Mouse (Mus musculus) liver, embryonic 16.5 days (tissue): ENCODE measurements around the gene Polr2j. TPM values are rescaled to one million over a fixed set of nuclear protein-coding genes. Genes with fewer than 3 reads are reported as not detected.

Source experiments
- ATAC-seq: fragments of 200-750 bp; cut with Nextera tagmentation; 2 replicates; pipeline ENCODE4 v1.8.0; 2017; ENCODE audit warnings: low read depth, mild to moderate bottlenecking, moderate number of reproducible peaks, moderate library complexity
- H3K27ac ChIP-seq: fragments of 300-500 bp; sonication (generic); 2 replicates; pipeline ENCODE4 v1.5.1; 2014; ENCODE audit warnings: mild to moderate bottlenecking, low read length
- H3K27me3 ChIP-seq: fragments of 300-500 bp; sonication (generic); 2 replicates; pipeline ENCODE4 v1.6.1; 2014; ENCODE audit warnings: low read depth, low read length, mixed read lengths; ENCODE audit not compliant: control insufficient read depth, insufficient read depth
- H3K36me3 ChIP-seq: fragments of 300-500 bp; sonication (generic); 2 replicates; pipeline ENCODE4 v1.6.1; 2014; ENCODE audit warnings: mild to moderate bottlenecking; ENCODE audit not compliant: control insufficient read depth, insufficient read depth
- H3K4me1 ChIP-seq: fragments of 300-500 bp; sonication (generic); 2 replicates; pipeline ENCODE4 v1.6.1; 2014; ENCODE audit warnings: low read depth, low read length, mixed read lengths; ENCODE audit not compliant: control insufficient read depth
- H3K4me2 ChIP-seq: fragments of 300-500 bp; sonication (generic); 2 replicates; pipeline ENCODE4 v1.6.1; 2014; ENCODE audit warnings: low read depth, low read length, mixed read lengths
- H3K4me3 ChIP-seq: fragments of 300-500 bp; sonication (generic); 2 replicates; pipeline ENCODE4 v1.5.1; 2014; ENCODE audit warnings: low read depth, mild to moderate bottlenecking, low read length
- H3K9ac ChIP-seq: fragments of 300-500 bp; sonication (generic); 2 replicates; pipeline ENCODE4 v1.6.1; 2014; ENCODE audit warnings: low read depth, low read length
- H3K9me3 ChIP-seq: fragments of 300-500 bp; sonication (generic); replicated peaks from 2 replicates; pipeline ENCODE4 v1.6.1; 2016; ENCODE audit warnings: low read length; ENCODE audit not compliant: control insufficient read depth
- WGBS: fragments of 180-500 bp; shearing (Covaris S2); extraction: QIAGEN DNeasy Blood & Tissue Kit; methylation state at CpG from one replicate; pipeline ENCODE4 v1.1.7; 2014; ENCODE audit not compliant: insufficient replicate concordance; 5-methylcytosine and 5-hydroxymethylcytosine counted together
- polyA plus RNA-seq: library from polyadenylated mRNA; unstranded; fragments of >200 nt; fragmentation: Nextera tagmentation; extraction: Ambion mirVana; gene quantifications from 2 replicates; pipeline ENCODE4 v1.2.1, GENCODE M21; 2015

Gene Polr2j
- polyA plus RNA-seq, 1 experiment from 2014 or later: 104 TPM

GRCm38 (mm10) chr5:136136292-136136990, 20.0 kb downstream of the Polr2j start:
- no peaks in the 10 kb centered on the region for H3K9me3 ChIP-seq
- H3K27ac ChIP-seq: peak overlapping the region; percentile 87
- WGBS: 3% methylated on average over 20 of the region's 20 CpGs
- peak; percentile 0; the same call in 1 of the 2 replicates for ATAC-seq
- H3K36me3 ChIP-seq: peaks cover 37% of the 10 kb centered on the region
- H3K4me2 ChIP-seq: peak overlapping the region; percentile 57
- peak overlapping the region; percentile 91 for H3K4me3 ChIP-seq
- no peaks in the 10 kb centered on the region for H3K27me3 ChIP-seq
- peaks cover 24% of the 10 kb centered on the region for H3K4me1 ChIP-seq
- H3K9ac ChIP-seq: peak overlapping the region; percentile 71

GRCm38 (mm10) chr5:136137658-136138274, 21.3 kb downstream of the Polr2j start:
- Histone ChIP-seq H3K27me3 (no peaks in the 10 kb centered on the region), H3K4me2 (peak overlapping the region; percentile 57), H3K4me3 (peak overlapping the region; percentile 91), H3K27ac (peak overlapping the region; percentile 87), H3K4me1 (peaks cover 24% of the 10 kb centered on the region), H3K9me3 (no peaks in the 10 kb centered on the region), H3K36me3 (peaks cover 36% of the 10 kb centered on the region), H3K9ac (0 out of 2 replicates have a peak overlapping the region, but pooled peaks have one; percentile 71)
- peak; percentile 17; the same call in 1 of the 2 replicates for ATAC-seq
- WGBS: 41% methylated on average over 13 of the region's 13 CpGs

- no peak for ATAC-seq
- Histone ChIP-seq H3K4me2 (no peak overlapping the region), H3K9me3 (no peaks in the 10 kb centered on the region), H3K27ac (peak overlapping the region; percentile 45), H3K36me3 (peaks cover 28% of the 10 kb centered on the region), H3K9ac (no peak overlapping the region), H3K4me3 (no peak overlapping the region), H3K4me1 (peaks cover 24% of the 10 kb centered on the region), H3K27me3 (no peaks in the 10 kb centered on the region)
- WGBS: 65% methylated on average over 13 of the region's 13 CpGs
Observed at GRCm38 (mm10) chr5:136139393-136139792, 23.0 kb downstream of the Polr2j start.

GRCm38 (mm10) chr5:136140057-136140482, 23.6 kb downstream of the Polr2j start:
- Histone ChIP-seq H3K4me2 (no peak overlapping the region), H3K9ac (no peak overlapping the region), H3K27ac (peak overlapping the region; percentile 45; the same call in 1 of the 2 replicates), H3K4me1 (peaks cover 18% of the 10 kb centered on the region), H3K9me3 (no peaks in the 10 kb centered on the region), H3K4me3 (no peak overlapping the region), H3K27me3 (no peaks in the 10 kb centered on the region), H3K36me3 (peaks cover 28% of the 10 kb centered on the region)
- no peak for ATAC-seq
- 81% methylated on average over 10 of the region's 10 CpGs for WGBS

GRCm38 (mm10) chr5:136142746-136143145, 26.3 kb downstream of the Polr2j start:
- ATAC-seq: no peak
- H3K4me3 ChIP-seq: no peak overlapping the region
- H3K4me1 ChIP-seq: peaks cover 6% of the 10 kb centered on the region
- H3K27ac ChIP-seq: no peak overlapping the region
- H3K9me3 ChIP-seq: no peaks in the 10 kb centered on the region
- peaks cover 28% of the 10 kb centered on the region for H3K36me3 ChIP-seq
- H3K27me3 ChIP-seq: no peaks in the 10 kb centered on the region
- H3K4me2 ChIP-seq: no peak overlapping the region
- no peak overlapping the region for H3K9ac ChIP-seq
- 76% methylated on average over 5 of the region's 5 CpGs for WGBS

- no peaks in the 10 kb centered on the region for H3K27me3 ChIP-seq
- ATAC-seq: no peak
- peaks cover under 1% of the 10 kb centered on the region for H3K4me1 ChIP-seq
- 80% methylated on average over 6 of the region's 6 CpGs for WGBS
- no peak overlapping the region for H3K9ac ChIP-seq
- no peak overlapping the region for H3K4me2 ChIP-seq
- H3K9me3 ChIP-seq: no peaks in the 10 kb centered on the region
- H3K4me3 ChIP-seq: no peak overlapping the region
- peaks cover 28% of the 10 kb centered on the region for H3K36me3 ChIP-seq
- no peak overlapping the region for H3K27ac ChIP-seq
Observed at GRCm38 (mm10) chr5:136143161-136143755, 26.8 kb downstream of the Polr2j start.

GRCm38 (mm10) chr5:136144606-136145430, 28.4 kb downstream of the Polr2j start:
- 32% methylated on average over 12 of the region's 12 CpGs for WGBS
- H3K4me2 ChIP-seq: no peak overlapping the region
- no peak overlapping the region for H3K4me3 ChIP-seq
- no peaks in the 10 kb centered on the region for H3K9me3 ChIP-seq
- peaks cover 21% of the 10 kb centered on the region for H3K36me3 ChIP-seq
- H3K27ac ChIP-seq: no peak overlapping the region
- H3K4me1 ChIP-seq: no peaks in the 10 kb centered on the region
- no peak for ATAC-seq
- no peak overlapping the region for H3K9ac ChIP-seq
- H3K27me3 ChIP-seq: no peaks in the 10 kb centered on the region

GRCm38 (mm10) chr5:136146936-136147335, 30.5 kb downstream of the Polr2j start:
- Histone ChIP-seq H3K9me3 (no peaks in the 10 kb centered on the region), H3K27me3 (no peaks in the 10 kb centered on the region), H3K36me3 (peaks cover under 1% of the 10 kb centered on the region; the same call in 1 of the 2 replicates), H3K4me1 (no peaks in the 10 kb centered on the region), H3K4me3 (no peak overlapping the region), H3K4me2 (no peak overlapping the region), H3K9ac (no peak overlapping the region), H3K27ac (no peak overlapping the region)
- ATAC-seq: no peak
- 75% methylated on average over 1 of the region's 1 CpGs for WGBS
